Mouse (Mus musculus): ENCODE measurements around the gene Olfr1371.

DNA sequence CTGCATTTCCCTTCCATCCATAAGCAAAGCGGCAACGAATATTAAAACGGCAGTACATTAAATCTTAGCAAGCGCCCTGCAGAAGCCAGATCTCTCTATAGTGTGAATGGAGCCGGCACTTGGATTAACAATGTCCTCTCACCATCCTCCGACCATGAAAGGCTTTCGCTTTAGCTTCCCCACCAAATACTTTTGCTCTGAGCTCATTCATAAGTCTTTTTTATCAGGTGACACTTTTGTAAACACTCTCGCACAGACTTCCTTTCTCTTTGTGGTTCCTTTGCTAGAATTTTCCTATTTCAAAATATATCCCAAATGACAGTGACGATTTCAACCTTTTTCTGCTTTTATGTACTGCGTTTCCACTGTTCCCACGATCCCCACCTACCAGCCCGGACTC, 45.3 kb downstream of the Olfr1371 start:
- TF ChIP-seq CTCF (IDR thresholded peaks at IDR 0.05; ENCODE audit: low read depth) (no peak), EP300 (optimal IDR thresholded peaks at IDR 0.05) (no peak)

Data from stomach, postnatal 0 days (tissue).